Mouse (Mus musculus): ENCODE results near the gene Nckipsd.

- TF ChIP-seq POLR2A (IDR thresholded peaks at IDR 0.05; ENCODE audit: insufficient read length, low read depth), result no peak
- no peak for TF ChIP-seq E2F4 (IDR thresholded peaks at IDR 0.05; ENCODE audit: insufficient read depth)
- no peak for TF ChIP-seq REST (IDR thresholded peaks at IDR 0.05; ENCODE audit: insufficient read depth, insufficient read length)
- no peak for TF ChIP-seq MYOD1 (IDR thresholded peaks at IDR 0.05; ENCODE audit: control insufficient read depth in 1 of 3, insufficient read length in 2 of 3, low read depth in 2 of 3)
- no peak for TF ChIP-seq CEBPB (IDR thresholded peaks at IDR 0.05; ENCODE audit: insufficient read depth, poor library complexity, severe bottlenecking)
- no peak for TF ChIP-seq MAX (IDR thresholded peaks at IDR 0.05; ENCODE audit: low read depth)
- TF ChIP-seq POLR2AphosphoS2 (IDR thresholded peaks at IDR 0.05; ENCODE audit: insufficient read length, low read depth), result no peak
- no peak for TF ChIP-seq SRF (IDR thresholded peaks at IDR 0.05; ENCODE audit: control insufficient read depth, insufficient read length, low read depth)
- TF ChIP-seq MYOG (IDR thresholded peaks at IDR 0.05; ENCODE audit: control insufficient read depth in 1 of 3, insufficient read depth in 1 of 3, insufficient read length in 2 of 3, low read depth in 2 of 3), result no peak
- TF ChIP-seq USF1 (IDR thresholded peaks at IDR 0.05; ENCODE audit: low read depth), result no peak
- no peak for TF ChIP-seq TCF12 (IDR thresholded peaks at IDR 0.05; ENCODE audit: insufficient read depth, poor library complexity, severe bottlenecking)
- no peak for TF ChIP-seq TCF3 (IDR thresholded peaks at IDR 0.05; ENCODE audit: insufficient read length, low read depth)
Measured at GRCm38 (mm10) chr9:108815557-108815956, 7.4 kb downstream of the Nckipsd start.
